Mouse (Mus musculus) E14TG2a.4 (cell line): ENCODE results near the gene Nrxn1.

Experiments
- CTCF ChIP-seq: conservative IDR thresholded peaks from 2 replicates; pipeline ENCODE4 v1.5.1; 2014; ENCODE audit warnings: low read length
- NANOG ChIP-seq: IDR thresholded peaks from 2 replicates; pipeline ENCODE4 v1.6.1; 2014; ENCODE audit warnings: borderline replicate concordance, low read length, mixed read lengths
- POU5F1 ChIP-seq: IDR thresholded peaks from 2 replicates; pipeline ENCODE4 v1.6.1; 2014; ENCODE audit warnings: low read length, borderline replicate concordance

GRCm38 (mm10) chr17:90088314-90088650 lies 1004.6 kb downstream of the Nrxn1 start:
- no peak for TF ChIP-seq CTCF
- TF ChIP-seq NANOG, result no peak
- TF ChIP-seq POU5F1, result no peak
